In genomic region chr15:83528892-83529291, GRCm38 (mm10) we compare ENCODE assay signal across 21 mouse cellular contexts. TPM values are rescaled to one million over a fixed set of nuclear protein-coding genes. Genes with fewer than 3 reads are reported as not detected.
DNase-seq lines count a peak whose midpoint lies in the region; ATAC-seq lines count a peak whose summit lies in the region.
"Had no signal": no experiment of that assay in that cellular context is flagged by ENCODE, and none has a peak within 500 bp of the region (broad histone marks: within the 10 kb centered on the region; RNA-seq: fewer than 3 reads in every experiment).

No protein-coding gene starts in this region.

- H3K27ac ChIP-seq in heart, embryonic 15.5 days, result peak overlapping the region; percentile 63
- H3K27ac ChIP-seq in lung, embryonic 15.5 days, result peak overlapping the region; percentile 80; the same call in 1 of the 2 replicates
- H3K27ac ChIP-seq in midbrain, embryonic 13.5 days, result no peak overlapping the region
- H3K27ac ChIP-seq: embryonic facial prominence, embryonic 13.5 days; hindbrain, embryonic 10.5 days; hindbrain, postnatal 0 days; macrophage; midbrain, embryonic 10.5 days had no signal

- no peaks in the 10 kb centered on the region for H3K9me3 ChIP-seq in heart, embryonic 15.5 days (replicated peaks)
- no peaks in the 10 kb centered on the region for H3K9me3 ChIP-seq in lung, embryonic 15.5 days
- H3K9me3 ChIP-seq in midbrain, embryonic 13.5 days, result no peaks in the 10 kb centered on the region
- H3K9me3 ChIP-seq: embryonic facial prominence, embryonic 13.5 days; hindbrain, embryonic 10.5 days; midbrain, embryonic 10.5 days had no signal

- H3K36me3 ChIP-seq in heart, embryonic 15.5 days, result no peaks in the 10 kb centered on the region
- H3K36me3 ChIP-seq in lung, embryonic 15.5 days, result no peaks in the 10 kb centered on the region
- no peaks in the 10 kb centered on the region for H3K36me3 ChIP-seq in midbrain, embryonic 13.5 days
- H3K36me3 ChIP-seq: embryonic facial prominence, embryonic 13.5 days; hindbrain, embryonic 10.5 days; midbrain, embryonic 10.5 days had no signal

- ATAC-seq in heart, embryonic 15.5 days (replicated peaks; ENCODE audit: insufficient number of reproducible peaks, insufficient read depth, low FRiP score, low read depth), result no peak
- ATAC-seq in lung, embryonic 15.5 days (ENCODE audit: borderline replicate concordance, extremely low read depth, low FRiP score, low TSS enrichment), result no peak
- ATAC-seq in midbrain, embryonic 13.5 days, result no peak
- ATAC-seq: forebrain, embryonic 14.5 days; hindbrain, postnatal 0 days; intestine, postnatal 0 days had no signal

- H3K27me3 ChIP-seq in heart, embryonic 15.5 days, result no peaks in the 10 kb centered on the region
- peaks cover 40% of the 10 kb centered on the region for H3K27me3 ChIP-seq in lung, embryonic 15.5 days
- peaks cover 52% of the 10 kb centered on the region for H3K27me3 ChIP-seq in midbrain, embryonic 13.5 days

- peak overlapping the region; percentile 83 for H3K4me2 ChIP-seq in heart, embryonic 15.5 days
- peak overlapping the region; percentile 95; the same call in 1 of the 2 replicates for H3K4me2 ChIP-seq in lung, embryonic 15.5 days
- H3K4me2 ChIP-seq in midbrain, embryonic 13.5 days (replicated peaks), result no peak overlapping the region
- H3K4me2 ChIP-seq: embryonic facial prominence, embryonic 13.5 days had no signal

- intact Hi-C loops in heart, postnatal 36 days (cut with DNase I), result no loop called here

- H3K4me3 ChIP-seq in heart, embryonic 15.5 days, result peak overlapping the region; percentile 65; the same call in 1 of the 2 replicates
- H3K4me3 ChIP-seq in lung, embryonic 15.5 days, result no peak overlapping the region
- H3K4me3 ChIP-seq in midbrain, embryonic 13.5 days (replicated peaks), result no peak overlapping the region
- H3K4me3 ChIP-seq: embryonic facial prominence, embryonic 13.5 days; hindbrain, embryonic 10.5 days; midbrain, embryonic 10.5 days had no signal

- 38% methylated on average over 4 of the region's 4 CpGs for WGBS in heart, embryonic 15.5 days
- WGBS in lung, embryonic 15.5 days, result 49% methylated on average over 4 of the region's 4 CpGs
- 80% methylated on average over 4 of the region's 4 CpGs for WGBS in midbrain, embryonic 13.5 days

- H3K4me1 ChIP-seq in heart, embryonic 15.5 days (replicated peaks), result peaks cover 64% of the 10 kb centered on the region
- H3K4me1 ChIP-seq in lung, embryonic 15.5 days, result peaks cover 36% of the 10 kb centered on the region
- H3K4me1 ChIP-seq in midbrain, embryonic 13.5 days (replicated peaks), result peaks cover 20% of the 10 kb centered on the region

- no peak overlapping the region for H3K9ac ChIP-seq in heart, embryonic 15.5 days
- no peak overlapping the region for H3K9ac ChIP-seq in lung, embryonic 15.5 days
- no peak overlapping the region for H3K9ac ChIP-seq in midbrain, embryonic 13.5 days (replicated peaks)
- H3K9ac ChIP-seq: embryonic facial prominence, embryonic 13.5 days had no signal

- peak; percentile 32 for DNase-seq in adrenal gland, postnatal 10 days
- no peak for DNase-seq in adrenal gland, postnatal 14 days
- no peak for DNase-seq in heart, postnatal 36 days
- no peak for DNase-seq in lung, adult 18-20 months
- DNase-seq in layer of hippocampus, adult 11-12 months (ENCODE audit: low spot score), result no peak
- DNase-seq: adrenal gland, adult 8-10 months; cerebellum, adult 11 months; cerebellum, postnatal 10 days; gastrocnemius, postnatal 14 days; retina, postnatal 1 day had no signal

RNA-seq across cellular contexts. Expression of gene Bik, which starts 2.2 kb away (rescaled TPM):
- total RNA-seq in adrenal gland, postnatal 10 days (2021), result 10 to 100 TPM; 10.4 to 12.1 TPM
- 7.1 and 8.4 TPM in 2 replicates for total RNA-seq in adrenal gland, postnatal 14 days (2021)
- polyA plus RNA-seq in heart, embryonic 15.5 days (2015; fragmentation: Nextera tagmentation; extraction: Ambion mirVana), result 24.0 and 24.5 TPM in 2 replicates
- total RNA-seq in heart, postnatal 36 days (2021), result 10 to 100 TPM; 11.6 to 13.1 TPM
- polyA plus RNA-seq in lung, embryonic 15.5 days (2015; fragmentation: Nextera tagmentation; extraction: Ambion mirVana), result 15.2 and 16.1 TPM in 2 replicates
- polyA plus RNA-seq in midbrain, embryonic 13.5 days (2015; fragmentation: Nextera tagmentation; extraction: Ambion mirVana), result 0.80 and 1.2 TPM in 2 replicates
- total RNA-seq: left cerebral cortex, postnatal 25 days had no signal
- polyA plus RNA-seq: macrophage had no signal

RNA-seq across cellular contexts. Expression of gene Ttll1, which starts 18.2 kb away (rescaled TPM):
- 1 to 10 TPM; 7.0 to 9.5 TPM for total RNA-seq in adrenal gland, postnatal 10 days (2021)
- 6.6 and 7.1 TPM in 2 replicates for total RNA-seq in adrenal gland, postnatal 14 days (2021)
- polyA plus RNA-seq in heart, embryonic 15.5 days (2015; fragmentation: Nextera tagmentation; extraction: Ambion mirVana), result 22.9 and 23.4 TPM in 2 replicates
- 10 to 100 TPM; 47.3 to 53.2 TPM for total RNA-seq in heart, postnatal 36 days (2021)
- 21.0 and 23.1 TPM in 2 replicates for polyA plus RNA-seq in lung, embryonic 15.5 days (2015; fragmentation: Nextera tagmentation; extraction: Ambion mirVana)
- polyA plus RNA-seq in midbrain, embryonic 13.5 days (2015; fragmentation: Nextera tagmentation; extraction: Ambion mirVana), result 100 and 105 TPM in 2 replicates

RNA-seq across cellular contexts. Expression of gene Tspo, which starts 34.5 kb away (rescaled TPM):
- total RNA-seq in adrenal gland, postnatal 10 days (2021), result 100 to 1,000 TPM; 298 to 316 TPM
- total RNA-seq in adrenal gland, postnatal 14 days (2021), result 344 and 362 TPM in 2 replicates
- 149 and 164 TPM in 2 replicates for polyA plus RNA-seq in heart, embryonic 15.5 days (2015; fragmentation: Nextera tagmentation; extraction: Ambion mirVana)
- total RNA-seq in heart, postnatal 36 days (2021), result 10 to 100 TPM; 60.2 to 68.3 TPM
- 99.8 and 105 TPM in 2 replicates for polyA plus RNA-seq in lung, embryonic 15.5 days (2015; fragmentation: Nextera tagmentation; extraction: Ambion mirVana)
- polyA plus RNA-seq in midbrain, embryonic 13.5 days (2015; fragmentation: Nextera tagmentation; extraction: Ambion mirVana), result 9.6 and 9.9 TPM in 2 replicates

RNA-seq across cellular contexts. Expression of gene Mcat, which starts 34.7 kb away (rescaled TPM):
- total RNA-seq in adrenal gland, postnatal 10 days (2021), result 10 to 100 TPM; 43.1 to 49.3 TPM
- 34.6 and 41.1 TPM in 2 replicates for total RNA-seq in adrenal gland, postnatal 14 days (2021)
- 25.8 and 30.5 TPM in 2 replicates for polyA plus RNA-seq in heart, embryonic 15.5 days (2015; fragmentation: Nextera tagmentation; extraction: Ambion mirVana)
- 10 to 100 TPM; 37.8 to 39.3 TPM for total RNA-seq in heart, postnatal 36 days (2021)
- 34.3 and 34.7 TPM in 2 replicates for polyA plus RNA-seq in lung, embryonic 15.5 days (2015; fragmentation: Nextera tagmentation; extraction: Ambion mirVana)
- polyA plus RNA-seq in midbrain, embryonic 13.5 days (2015; fragmentation: Nextera tagmentation; extraction: Ambion mirVana), result 31.8 and 35.9 TPM in 2 replicates
